Mouse (Mus musculus) hindbrain, postnatal 0 days (tissue): Measurements from ENCODE around the gene Fat3. TPM values are rescaled to one million over a fixed set of nuclear protein-coding genes. Genes with fewer than 3 reads are reported as not detected.

Experiments used
- ATAC-seq: fragments of 200-750 bp; cut with Nextera tagmentation; 2 replicates; pipeline ENCODE4 v1.8.0; 2017; ENCODE audit warnings: mild to moderate bottlenecking, moderate TSS enrichment, moderate library complexity
- DNase-seq: peaks from one replicate; pipeline ENCODE4 v3.0.0-alpha.2; 2015; ENCODE audit warnings: low spot score
- H3K27ac ChIP-seq: fragments of 300-500 bp; sonication (generic); 2 replicates; pipeline ENCODE4 v1.5.1; 2014; ENCODE audit warnings: mild to moderate bottlenecking
- H3K27me3 ChIP-seq: fragments of 300-500 bp; sonication (generic); 2 replicates; pipeline ENCODE4 v1.6.1; 2014; ENCODE audit warnings: low read length, mixed read lengths; ENCODE audit not compliant: insufficient read depth
- H3K36me3 ChIP-seq: fragments of 300-500 bp; sonication (generic); 2 replicates; pipeline ENCODE4 v1.6.1; 2014; ENCODE audit warnings: low read length, mixed read lengths; ENCODE audit not compliant: insufficient read depth
- H3K4me1 ChIP-seq: fragments of 300-500 bp; sonication (generic); 2 replicates; pipeline ENCODE4 v1.6.1; 2014; ENCODE audit warnings: antibody characterized with exemption, low read length, mixed read lengths; ENCODE audit not compliant: insufficient read depth
- H3K4me2 ChIP-seq: fragments of 300-500 bp; sonication (generic); 2 replicates; pipeline ENCODE4 v1.6.1; 2014; ENCODE audit warnings: low read depth, mild to moderate bottlenecking, low read length, moderate library complexity, mixed read lengths
- H3K4me3 ChIP-seq: fragments of 300-500 bp; sonication (generic); 2 replicates; pipeline ENCODE4 v1.5.1; 2014; ENCODE audit warnings: low read length
- H3K9ac ChIP-seq: fragments of 300-500 bp; sonication (generic); replicated peaks from 2 replicates; pipeline ENCODE4 v1.6.1; 2014; ENCODE audit warnings: mild to moderate bottlenecking, low read length, moderate library complexity, mixed read lengths
- H3K9me3 ChIP-seq: fragments of 300-500 bp; sonication (generic); 2 replicates; pipeline ENCODE4 v1.6.1; 2016; ENCODE audit warnings: low read length, mixed read lengths
- CTCF ChIP-seq: IDR thresholded peaks from 2 replicates; pipeline ENCODE4 v1.5.1; 2016; ENCODE audit warnings: antibody characterized with exemption, control low read depth, low read depth
- WGBS: fragments of 180-500 bp; shearing (Covaris S2); extraction: QIAGEN DNeasy Blood & Tissue Kit; methylation state at CpG from one replicate; pipeline ENCODE4 v1.1.7; 2014; 5-methylcytosine and 5-hydroxymethylcytosine counted together
- polyA plus RNA-seq: library from polyadenylated mRNA; unstranded; fragments of >200 nt; fragmentation: Nextera tagmentation; extraction: Ambion mirVana; gene quantifications from 2 replicates; pipeline ENCODE4 v1.2.1, GENCODE M21; 2015
- total RNA-seq: library from RNA; depleted of rRNA; stranded (reverse); fragments of >200 nt; gene quantifications from 2 replicates; pipeline ENCODE4 v1.2.3, GENCODE M21; 2014

Gene Fat3
- total and polyA plus RNA-seq, 2 experiments from 2014 or later, result 4.7 to 36.4 TPM

DNA sequence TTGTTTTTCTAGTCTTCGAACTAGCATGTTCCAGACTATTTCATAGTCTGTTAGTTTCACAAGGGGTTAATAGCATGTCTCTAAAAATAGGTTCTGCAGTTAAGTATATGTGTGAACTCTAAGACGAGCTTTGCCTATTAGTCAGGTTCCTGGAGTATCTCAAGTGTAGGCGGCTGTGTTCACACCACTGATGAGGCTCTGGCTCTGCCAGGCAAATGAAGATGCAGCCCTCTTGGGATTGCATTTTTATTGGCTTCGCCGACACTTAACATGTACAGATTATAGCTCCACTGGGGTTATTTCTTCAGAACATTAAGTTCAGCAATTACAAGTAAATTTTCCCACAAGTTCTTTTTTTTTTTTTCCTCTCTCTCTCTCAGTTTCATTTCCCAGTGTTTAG is 614.3 kb downstream of the Fat3 start:
- 62% methylated on average over 5 of the region's 5 CpGs for WGBS
- peak; percentile 50 for DNase-seq
- TF ChIP-seq CTCF, result no peak

DNA sequence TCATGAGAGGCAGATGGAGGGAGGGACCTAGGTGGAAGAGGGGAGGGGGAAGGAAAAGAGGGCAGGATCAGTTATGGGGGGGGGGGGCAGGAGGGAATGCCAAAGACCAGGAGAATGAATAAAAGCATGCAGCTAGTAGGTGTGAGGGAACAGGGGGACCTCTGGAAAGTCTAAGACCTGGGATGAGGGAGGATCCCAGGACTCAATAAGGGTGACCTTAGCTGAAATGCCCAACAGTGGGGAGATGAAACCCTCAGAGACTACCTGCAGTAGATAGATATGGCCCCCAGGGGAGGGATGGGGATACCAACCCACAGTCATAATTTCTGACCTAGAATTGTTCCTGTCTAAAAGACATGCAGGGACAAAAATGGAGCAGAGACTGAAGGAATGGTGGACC is 620.3 kb downstream of the Fat3 start:
- ATAC-seq (0 out of 2 replicates have a peak, but pooled peaks have one; percentile 40), DNase-seq (no peak)
- Histone ChIP-seq H3K4me1 (no peaks in the 10 kb centered on the region), H3K27ac (no peak overlapping the region), H3K9ac (no peak overlapping the region), H3K4me2 (no peak overlapping the region), H3K36me3 (no peaks in the 10 kb centered on the region), H3K9me3 (no peaks in the 10 kb centered on the region), H3K4me3 (no peak overlapping the region), H3K27me3 (no peaks in the 10 kb centered on the region)
- no peak for TF ChIP-seq CTCF

More for the DNA sequence above, 614.3 kb downstream of the Fat3 start:
- Histone ChIP-seq H3K4me2 (no peak overlapping the region), H3K27me3 (no peaks in the 10 kb centered on the region), H3K9ac (no peak overlapping the region), H3K36me3 (no peaks in the 10 kb centered on the region), H3K4me3 (no peak overlapping the region), H3K4me1 (no peaks in the 10 kb centered on the region), H3K27ac (no peak overlapping the region), H3K9me3 (no peaks in the 10 kb centered on the region)
- ATAC-seq, result peak; percentile 27; the same call in 1 of the 2 replicates

DNA sequence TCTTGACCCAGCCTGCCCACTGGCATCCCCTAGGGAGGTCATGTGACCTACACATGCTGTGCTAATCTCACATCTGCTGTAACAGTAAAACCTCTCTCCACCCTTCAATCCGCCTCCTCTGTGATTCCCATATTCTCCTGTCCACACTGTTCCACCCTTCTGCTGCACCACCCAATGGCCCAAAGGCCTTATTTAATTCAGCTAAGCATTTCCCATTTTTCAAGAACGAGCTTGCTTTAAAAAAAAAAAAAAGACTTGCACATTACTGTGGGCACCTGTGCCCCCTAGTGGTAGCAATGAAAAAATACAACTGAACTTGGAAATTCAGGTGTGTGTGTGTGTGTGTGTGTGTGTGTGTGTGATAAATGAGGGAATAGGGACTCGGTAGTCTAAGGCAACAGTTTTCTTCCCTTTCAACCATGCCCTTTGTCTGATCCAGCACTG is 620.9 kb downstream of the Fat3 start:
- no peaks in the 10 kb centered on the region for H3K36me3 ChIP-seq
- WGBS, result 22% methylated on average over 3 of the region's 3 CpGs
- H3K4me2 ChIP-seq, result no peak overlapping the region
- peak; percentile 71 for DNase-seq
- no peak overlapping the region for H3K27ac ChIP-seq
- TF ChIP-seq CTCF, result peak; percentile 88
- peak; percentile 53; the same call in 1 of the 2 replicates for ATAC-seq
- no peak overlapping the region for H3K4me3 ChIP-seq
- no peaks in the 10 kb centered on the region for H3K4me1 ChIP-seq
- H3K9ac ChIP-seq, result no peak overlapping the region
- H3K9me3 ChIP-seq, result no peaks in the 10 kb centered on the region
- H3K27me3 ChIP-seq, result no peaks in the 10 kb centered on the region

DNA sequence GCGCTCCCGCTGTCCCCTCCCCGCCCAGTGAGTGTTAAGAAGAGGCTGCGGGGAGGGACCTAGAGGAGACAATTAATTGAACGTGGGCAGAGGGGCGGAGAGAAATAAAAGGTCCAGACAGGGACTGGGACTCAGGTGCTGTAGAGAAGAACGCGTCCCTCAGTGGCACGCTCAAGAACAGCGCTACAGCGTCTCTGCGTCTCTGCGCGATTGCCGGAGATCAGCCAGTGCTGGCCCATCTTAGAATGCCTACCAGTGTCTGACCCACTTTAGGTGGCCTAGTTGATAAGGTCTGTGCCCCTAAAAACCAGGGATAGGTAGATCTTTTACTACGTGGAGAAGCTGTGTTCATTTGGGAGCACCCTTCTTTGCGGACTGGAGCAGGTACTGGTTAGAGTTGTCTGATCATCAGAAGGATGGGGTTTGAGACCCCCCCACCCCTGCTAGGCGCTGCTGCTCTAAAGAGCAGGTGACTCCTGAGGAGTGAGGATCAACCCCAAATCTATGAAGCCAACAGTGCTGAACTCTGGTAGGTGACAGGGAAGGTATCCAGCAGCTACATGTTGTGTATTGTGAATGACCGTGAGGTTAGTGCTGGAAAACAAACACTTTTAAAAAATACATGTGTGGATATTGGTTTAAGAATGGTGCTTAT is 626.5 kb downstream of the Fat3 start, which contains the start of gene Mtnr1b:
Mtnr1b (minus strand) TSS at position 51 of the 655 bp plus-strand sequence.
- 0 out of 2 replicates have a peak, but pooled peaks have one; percentile 12 for ATAC-seq
- Histone ChIP-seq H3K4me3 (no peak within 1 kb of the TSS), H3K27me3 (no peaks in the 10 kb centered on the region), H3K9ac (no peak within 1 kb of the TSS), H3K27ac (no peak within 1 kb of the TSS), H3K4me1 (no peaks in the 10 kb centered on the region), H3K4me2 (no peak within 1 kb of the TSS), H3K9me3 (no peaks in the 10 kb centered on the region), H3K36me3 (no peaks in the 10 kb centered on the region)
- no peak for TF ChIP-seq CTCF
- WGBS, result 64% methylated on average over 19 of the region's 19 CpGs
- no peak for DNase-seq

DNA sequence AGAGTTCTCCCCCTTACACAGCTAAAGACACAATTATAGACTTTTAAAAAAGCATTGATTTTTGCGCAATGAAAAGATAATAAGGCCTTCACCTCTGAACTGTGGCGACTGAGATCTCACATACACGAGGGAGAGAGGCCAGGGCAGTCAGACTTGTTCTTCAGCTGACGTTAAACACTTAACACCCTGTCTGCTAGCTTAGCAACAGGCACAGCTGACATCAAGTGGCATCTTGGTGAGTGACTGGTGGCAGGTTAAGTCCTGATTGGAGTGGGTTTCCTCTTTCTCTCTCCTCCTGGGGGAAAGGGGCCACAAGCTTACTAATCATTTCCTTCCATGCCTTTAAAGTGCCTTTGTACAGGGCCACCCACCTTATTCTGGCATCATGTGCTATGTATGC is 631.1 kb downstream of the Fat3 start:
- DNase-seq (no peak), ATAC-seq (no peak)
- Histone ChIP-seq H3K27me3 (no peaks in the 10 kb centered on the region), H3K4me2 (no peak overlapping the region), H3K9ac (no peak overlapping the region), H3K36me3 (no peaks in the 10 kb centered on the region), H3K9me3 (no peaks in the 10 kb centered on the region), H3K4me3 (no peak overlapping the region), H3K27ac (no peak overlapping the region), H3K4me1 (no peaks in the 10 kb centered on the region)
- TF ChIP-seq CTCF, result no peak
- WGBS, result 67% methylated on average over 4 of the region's 4 CpGs

DNA sequence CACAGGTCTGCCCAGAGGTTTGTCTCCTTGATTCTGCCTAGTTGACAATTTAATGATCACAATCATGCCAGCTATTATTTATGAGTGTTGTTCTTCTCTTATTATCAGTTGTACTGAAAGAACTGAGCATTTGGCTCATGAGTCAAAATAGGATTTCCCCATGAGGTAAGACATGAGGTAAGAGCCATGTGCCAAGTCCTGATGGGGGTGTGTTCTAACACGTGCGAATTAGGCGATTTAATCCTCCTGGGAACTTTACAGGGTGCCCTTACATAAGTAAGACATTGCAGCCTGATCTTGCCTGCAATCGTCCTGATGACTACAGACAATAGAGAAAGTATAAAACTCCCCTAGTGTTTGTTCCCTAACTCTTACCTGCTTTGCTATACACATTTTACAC is 631.6 kb downstream of the Fat3 start:
- no peak overlapping the region for H3K27ac ChIP-seq
- WGBS, result 61% methylated on average over 4 of the region's 4 CpGs
- no peak for ATAC-seq

More for the DNA sequence above, 631.6 kb downstream of the Fat3 start:
- DNase-seq, result no peak
- H3K9ac ChIP-seq, result no peak overlapping the region
- H3K4me1 ChIP-seq, result no peaks in the 10 kb centered on the region
- H3K4me3 ChIP-seq, result no peak overlapping the region
- no peaks in the 10 kb centered on the region for H3K36me3 ChIP-seq
- H3K9me3 ChIP-seq, result no peaks in the 10 kb centered on the region
- no peak overlapping the region for H3K4me2 ChIP-seq
- no peaks in the 10 kb centered on the region for H3K27me3 ChIP-seq
- no peak for TF ChIP-seq CTCF
